Mouse (Mus musculus) liver, embryonic 14.5 days (tissue): ENCODE results near the gene Vmn2r117.
"Not testable (repeated sequence)": the region's sequence is repeated elsewhere in the genome, so short reads cannot be mapped to it uniquely, and the experiment has no call there.

Source experiments
- CTCF ChIP-seq: IDR thresholded peaks from 2 replicates; pipeline ENCODE4 v1.5.1; 2016; ENCODE audit warnings: antibody characterized with exemption, low read depth, control low read depth
- EP300 ChIP-seq: IDR thresholded peaks from 2 replicates; pipeline ENCODE4 v1.6.1; 2016; ENCODE audit warnings: antibody characterized with exemption, low read depth

DNA sequence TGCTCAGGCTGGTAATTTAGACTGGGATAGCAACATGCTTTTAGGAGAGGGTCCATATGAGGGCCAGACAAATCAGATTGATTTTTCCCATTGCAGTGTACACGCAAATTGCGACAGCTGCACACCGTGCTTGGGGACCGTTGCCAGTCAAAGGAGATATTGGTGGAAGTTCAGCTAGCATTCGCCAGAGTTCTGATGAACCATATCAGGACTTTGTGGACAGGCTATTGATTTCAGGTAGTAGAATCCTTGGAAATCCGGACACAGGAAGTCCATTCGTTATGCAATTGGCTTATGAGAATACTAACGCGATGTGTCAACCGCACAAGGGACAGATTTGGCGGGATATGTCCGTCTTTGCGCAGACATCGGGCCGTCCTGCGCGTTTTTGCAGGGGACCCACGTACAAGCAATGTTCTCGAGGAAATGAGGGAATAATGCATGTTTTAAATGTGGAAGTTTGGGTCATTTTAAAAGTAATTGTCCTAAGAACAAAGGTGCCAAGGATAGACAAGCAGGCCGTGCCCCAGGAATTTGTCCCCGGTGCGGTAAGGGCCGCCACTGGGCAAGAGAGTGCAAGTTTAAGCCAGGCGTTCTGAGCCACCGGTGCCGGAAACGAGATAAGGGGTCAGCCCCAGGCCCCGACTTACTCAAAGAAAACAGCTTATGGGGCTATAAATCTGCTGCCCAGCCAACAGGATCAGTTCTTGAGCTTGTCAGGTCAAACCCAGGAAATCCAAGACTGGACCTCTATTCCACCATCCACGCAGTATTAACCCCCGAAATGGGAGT, 43.6 kb upstream of the Vmn2r117 start:
- not testable (repeated sequence) for TF ChIP-seq CTCF, EP300
